Mouse (Mus musculus) lung, embryonic 15.5 days (tissue): Measurements from ENCODE around the gene Scrg1. TPM values are rescaled to one million over a fixed set of nuclear protein-coding genes. Genes with fewer than 3 reads are reported as not detected.
"Not testable (repeated sequence)": the region's sequence is repeated elsewhere in the genome, so short reads cannot be mapped to it uniquely, and the experiment has no call there.

ENCODE experiments used
- ATAC-seq: fragments of 200-750 bp; cut with Nextera tagmentation; 2 replicates; pipeline ENCODE4 v1.8.0; 2017; ENCODE audit warnings: moderate number of reproducible peaks, borderline replicate concordance; ENCODE audit not compliant: low FRiP score, low TSS enrichment; ENCODE audit errors: extremely low read depth
- H3K27ac ChIP-seq: fragments of 300-500 bp; sonication (generic); 2 replicates; pipeline ENCODE4 v1.5.1; 2015; ENCODE audit warnings: moderate library complexity, mild to moderate bottlenecking, inconsistent platforms
- H3K27me3 ChIP-seq: fragments of 300-500 bp; sonication (generic); 2 replicates; pipeline ENCODE4 v1.6.1; 2015; ENCODE audit warnings: inconsistent platforms
- H3K36me3 ChIP-seq: fragments of 300-500 bp; sonication (generic); 2 replicates; pipeline ENCODE4 v1.6.1; 2015; ENCODE audit warnings: inconsistent platforms
- H3K4me1 ChIP-seq: fragments of 300-500 bp; sonication (generic); 2 replicates; pipeline ENCODE4 v1.6.1; 2015; ENCODE audit warnings: inconsistent platforms
- H3K4me2 ChIP-seq: fragments of 300-500 bp; sonication (generic); 2 replicates; pipeline ENCODE4 v1.6.1; 2015; ENCODE audit warnings: inconsistent platforms, mild to moderate bottlenecking, moderate library complexity
- H3K4me3 ChIP-seq: fragments of 300-500 bp; sonication (generic); 2 replicates; pipeline ENCODE4 v1.5.1; 2015; ENCODE audit warnings: mild to moderate bottlenecking, inconsistent platforms
- H3K9ac ChIP-seq: fragments of 300-500 bp; sonication (generic); 2 replicates; pipeline ENCODE4 v1.6.1; 2015; ENCODE audit warnings: inconsistent platforms
- H3K9me3 ChIP-seq: fragments of 300-500 bp; sonication (generic); 2 replicates; pipeline ENCODE4 v1.6.1; 2016; ENCODE audit warnings: inconsistent platforms
- WGBS: fragments of 180-500 bp; shearing (Covaris S2); methylation state at CpG from one replicate; pipeline ENCODE4 v1.1.7; 2015; 5-methylcytosine and 5-hydroxymethylcytosine counted together
- polyA plus RNA-seq: library from polyadenylated mRNA; unstranded; fragments of >200 nt; fragmentation: Nextera tagmentation; extraction: Ambion mirVana; gene quantifications from 2 replicates; pipeline ENCODE4 v1.2.1, GENCODE M21; 2015

Gene Scrg1
- polyA plus RNA-seq, 1 experiment from 2014 or later = 1.8 TPM

DNA sequence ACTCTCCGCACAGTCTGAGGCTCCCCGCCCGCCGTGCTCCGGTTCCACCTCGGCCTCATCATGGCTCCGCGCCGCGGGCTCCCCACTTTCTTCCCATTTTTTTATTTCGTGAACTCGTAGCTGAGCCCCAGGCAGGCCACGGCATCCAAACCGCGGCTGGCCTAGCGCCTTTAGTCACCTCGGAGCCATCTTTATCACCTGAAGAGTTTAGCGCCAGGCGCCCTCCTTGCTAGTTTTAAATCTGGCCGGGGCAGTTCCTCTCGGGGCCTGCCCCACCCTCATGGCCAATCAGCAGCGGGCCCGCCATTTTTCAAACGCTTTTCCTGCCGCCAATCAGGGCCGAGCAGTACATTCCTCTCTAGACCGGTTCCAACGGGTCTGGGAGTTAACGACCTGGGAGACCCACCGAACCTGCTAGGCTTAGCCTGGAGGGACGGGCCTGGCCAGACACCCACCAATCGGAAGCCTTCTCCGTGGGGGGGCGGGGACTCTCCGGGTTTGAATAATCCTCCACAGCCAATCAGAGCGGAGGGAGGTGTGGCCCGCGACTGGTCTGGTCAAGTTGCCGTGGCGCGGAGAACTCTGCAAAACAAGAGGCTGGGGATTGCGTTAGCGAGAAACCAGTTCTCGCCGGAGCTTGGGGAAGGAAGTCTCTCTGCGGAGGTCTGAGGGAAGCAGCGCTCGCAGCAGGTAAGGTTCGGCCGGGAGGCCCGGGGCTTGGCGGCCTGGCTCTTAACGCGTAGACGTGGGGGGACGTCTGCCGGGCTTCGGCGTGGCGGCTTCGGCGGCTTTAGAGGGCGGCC lies 55.8 kb downstream of the Scrg1 start, which contains the start of gene Hmgb2:
Hmgb2 (plus strand) TSS at position 592 of the 803 bp plus-strand sequence.
- Histone ChIP-seq H3K9ac (peak within 1 kb of the TSS; percentile 99), H3K4me1 (peaks cover 8% of the 10 kb centered on the region; the same call in 1 of the 2 replicates), H3K4me2 (peak within 1 kb of the TSS; percentile 86), H3K36me3 (peaks cover 20% of the 10 kb centered on the region), H3K9me3 (no peaks in the 10 kb centered on the region), H3K4me3 (peak within 1 kb of the TSS; percentile 73), H3K27ac (peak within 1 kb of the TSS; percentile 100), H3K27me3 (no peaks in the 10 kb centered on the region)
- peak; percentile 99 for ATAC-seq
- WGBS = under 1% methylated on average over 63 of the region's 63 CpGs

DNA sequence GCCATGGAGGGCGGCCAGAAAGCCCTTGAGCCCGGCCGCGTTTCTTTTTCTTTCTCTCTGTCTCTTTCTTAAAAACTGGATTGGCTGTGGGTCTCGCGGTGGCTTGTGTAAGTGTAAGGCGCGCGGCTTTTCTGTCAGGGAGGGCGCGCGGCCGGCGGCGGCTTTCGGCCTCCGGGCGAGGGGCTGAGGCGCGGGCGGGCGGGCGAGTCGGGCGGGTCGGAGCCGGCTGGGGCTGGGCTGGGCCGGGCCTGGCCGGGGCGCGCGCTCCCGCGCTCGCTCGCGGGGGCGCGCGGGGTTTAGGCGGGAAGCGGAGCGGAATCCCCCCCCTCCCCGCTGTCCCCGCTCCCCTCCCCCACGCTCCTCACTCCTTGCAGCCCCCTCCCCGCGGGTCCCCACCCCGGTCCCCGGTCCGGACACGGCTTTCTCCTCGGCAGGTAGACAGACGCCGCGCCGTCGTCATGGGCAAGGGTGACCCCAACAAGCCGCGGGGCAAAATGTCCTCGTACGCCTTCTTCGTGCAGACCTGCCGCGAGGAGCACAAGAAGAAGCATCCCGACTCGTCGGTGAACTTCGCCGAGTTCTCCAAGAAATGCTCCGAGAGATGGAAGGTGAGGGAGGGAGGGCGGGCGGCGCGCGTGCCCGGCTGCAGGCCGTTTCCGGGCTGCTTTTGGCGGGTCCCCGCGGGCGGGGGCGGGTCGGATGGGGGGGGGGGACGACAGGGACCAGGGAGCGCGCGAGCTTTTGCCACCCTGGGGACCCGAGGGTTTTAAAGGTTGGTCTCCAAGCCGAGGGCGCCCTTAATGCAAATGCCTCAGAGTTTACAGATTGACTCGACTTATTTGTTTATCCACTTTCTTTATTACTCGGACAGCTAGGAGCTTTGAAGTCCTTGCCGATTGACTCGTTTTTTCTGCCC lies 56.7 kb downstream of the Scrg1 start:
- 1% methylated on average over 58 of the region's 96 CpGs for WGBS
- ATAC-seq = peak; percentile 58
- Histone ChIP-seq H3K4me2 (peak overlapping the region; percentile 61), H3K27me3 (no peaks in the 10 kb centered on the region), H3K4me3 (peak overlapping the region; percentile 73), H3K36me3 (peaks cover 25% of the 10 kb centered on the region), H3K4me1 (peaks cover 8% of the 10 kb centered on the region; the same call in 1 of the 2 replicates), H3K9me3 (no peaks in the 10 kb centered on the region), H3K27ac (peak overlapping the region; percentile 100), H3K9ac (peak overlapping the region; percentile 99)

DNA sequence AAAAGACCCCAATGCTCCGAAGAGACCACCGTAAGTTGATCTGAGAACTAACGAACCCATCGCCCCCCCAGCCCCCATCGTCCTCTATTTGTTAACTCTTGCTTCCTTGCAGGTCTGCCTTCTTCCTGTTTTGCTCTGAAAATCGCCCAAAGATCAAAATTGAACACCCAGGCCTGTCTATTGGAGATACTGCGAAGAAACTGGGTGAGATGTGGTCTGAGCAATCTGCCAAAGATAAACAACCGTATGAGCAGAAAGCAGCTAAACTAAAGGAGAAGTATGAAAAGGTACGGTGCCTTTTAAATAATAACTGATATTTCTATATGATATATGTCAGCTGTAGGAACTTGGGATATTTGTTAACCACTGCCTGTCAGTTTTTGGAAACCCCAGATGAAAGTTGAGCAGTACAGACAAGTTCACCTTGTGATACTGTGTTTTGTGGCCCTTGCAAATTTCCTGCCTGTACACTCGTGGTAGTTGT lies 57.5 kb downstream of the Scrg1 start:
- H3K4me1 ChIP-seq, H3K27me3 ChIP-seq, H3K27ac ChIP-seq, H3K9me3 ChIP-seq, ATAC-seq: not testable (repeated sequence)
- 4% methylated on average over 10 of the region's 10 CpGs for WGBS
- peak overlapping the region; percentile 99 for H3K9ac ChIP-seq
- H3K4me3 ChIP-seq = peak overlapping the region; percentile 73
- H3K36me3 ChIP-seq = peaks cover 26% of the 10 kb centered on the region
- H3K4me2 ChIP-seq = peak overlapping the region; percentile 61

DNA sequence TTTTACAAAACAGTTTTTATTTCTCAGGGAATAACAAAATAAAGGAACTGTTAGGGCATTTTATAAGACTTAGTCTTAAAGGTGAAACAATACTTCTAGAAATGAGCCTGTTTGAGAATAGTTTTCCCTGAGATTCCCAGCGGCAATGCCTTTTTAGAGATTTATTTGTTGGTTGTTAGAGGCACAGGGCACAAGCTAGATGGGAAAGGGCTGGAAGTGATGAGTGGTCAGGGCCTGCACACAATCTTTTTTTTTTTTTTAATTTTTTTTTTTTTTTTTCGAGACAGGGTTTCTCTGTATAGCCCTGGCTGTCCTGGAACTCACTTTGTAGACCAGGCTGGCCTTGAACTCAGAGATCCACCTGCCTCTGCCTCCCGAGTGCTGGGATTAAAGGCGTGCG lies 61.0 kb downstream of the Scrg1 start:
- H3K4me2 ChIP-seq, H3K4me3 ChIP-seq, ATAC-seq, H3K27me3 ChIP-seq, H3K9me3 ChIP-seq, H3K27ac ChIP-seq, H3K9ac ChIP-seq, H3K4me1 ChIP-seq: not testable (repeated sequence)
- WGBS = 83% methylated on average over 5 of the region's 5 CpGs
- H3K36me3 ChIP-seq = peaks cover 26% of the 10 kb centered on the region

DNA sequence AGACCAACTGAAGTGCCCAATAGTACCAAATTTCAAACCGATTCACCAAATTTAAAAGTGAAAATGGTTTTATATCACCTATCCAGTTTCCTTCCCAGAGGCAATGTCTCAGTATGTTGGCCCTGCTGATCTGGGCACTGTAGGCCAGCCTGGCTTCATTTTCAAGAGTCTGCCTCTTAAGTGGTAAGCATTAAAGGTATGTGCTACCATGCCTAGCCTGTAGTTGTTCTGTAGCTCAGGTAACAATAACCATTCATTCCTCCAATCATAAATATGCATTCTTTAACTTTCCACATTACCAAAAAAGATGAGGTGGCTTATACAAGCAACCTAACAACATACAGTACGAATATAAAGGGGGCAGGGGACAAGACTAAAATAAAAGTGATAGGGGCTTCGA lies 62.0 kb downstream of the Scrg1 start:
- Histone ChIP-seq H3K27me3 (no peaks in the 10 kb centered on the region), H3K27ac (no peak overlapping the region), H3K4me2 (no peak overlapping the region), H3K4me3 (no peak overlapping the region), H3K36me3 (peaks cover 26% of the 10 kb centered on the region), H3K9ac (no peak overlapping the region), H3K9me3 (no peaks in the 10 kb centered on the region), H3K4me1 (0 out of 2 replicates have a peak, but pooled peaks cover 3% of the 10 kb centered on the region)
- no peak for ATAC-seq
- 86% methylated on average over 3 of the region's 3 CpGs for WGBS

DNA sequence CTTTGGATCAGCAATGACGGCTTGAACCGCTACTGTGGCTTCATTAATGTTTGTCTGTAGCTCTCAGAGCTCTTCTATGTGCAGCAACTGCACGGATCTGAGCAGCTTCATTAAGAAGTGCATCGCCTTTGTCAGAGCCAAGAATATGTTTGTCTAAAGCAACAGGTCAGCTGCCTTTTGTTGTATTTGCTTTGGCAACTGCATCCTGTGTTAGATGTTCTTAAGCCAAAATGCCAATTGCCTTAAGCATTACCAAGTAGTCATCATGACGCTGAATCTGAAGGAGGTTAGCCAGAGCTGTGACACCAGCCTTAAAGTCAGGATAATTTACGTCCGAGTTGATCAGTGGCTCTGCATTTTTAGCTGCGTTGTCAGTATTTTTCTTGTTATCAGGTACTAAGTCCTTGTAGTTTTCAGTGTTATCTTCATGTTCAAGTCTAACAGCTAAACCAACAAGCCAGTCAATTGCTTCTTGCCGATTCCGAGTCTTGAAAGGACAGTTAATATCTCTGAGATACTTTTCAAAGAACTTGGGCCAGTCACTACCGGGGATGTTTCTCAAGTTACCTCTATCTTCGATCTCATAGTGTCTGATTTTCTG lies 64.6 kb downstream of the Scrg1 start:
- H3K27me3 ChIP-seq = no peaks in the 10 kb centered on the region

More for the DNA sequence above, 64.6 kb downstream of the Scrg1 start:
- Histone ChIP-seq H3K4me3 (no peak overlapping the region), H3K4me1 (0 out of 2 replicates have a peak, but pooled peaks cover 3% of the 10 kb centered on the region), H3K36me3 (peaks cover 16% of the 10 kb centered on the region), H3K9me3 (no peaks in the 10 kb centered on the region), H3K9ac (no peak overlapping the region), H3K27ac (no peak overlapping the region), H3K4me2 (no peak overlapping the region)
- 77% methylated on average over 12 of the region's 12 CpGs for WGBS
- ATAC-seq = no peak

Other genes with a start within 250 kb of the Scrg1 start
- gene Hand2, start 134.9 kb upstream of the Scrg1 start, polyA plus RNA-seq = 0.35 and 0.84 TPM in 2 replicates
- 37.0 and 40.3 TPM in 2 replicates for gene Sap30, start 31.9 kb downstream of the Scrg1 start, polyA plus RNA-seq
- 404 and 413 TPM in 2 replicates for gene Hmgb2, start 56.0 kb downstream of the Scrg1 start, polyA plus RNA-seq
- 10.8 and 12.1 TPM in 2 replicates for gene Galnt7, start 197.1 kb downstream of the Scrg1 start, polyA plus RNA-seq